In genomic region chr2:102294827-102295270, GRCm38 (mm10) we compare ENCODE assay signal across 9 mouse cellular contexts.
DNase-seq lines count a peak whose midpoint lies in the region; ATAC-seq and TF ChIP-seq lines count a peak whose summit lies in the region.
"Had no signal": no experiment of that assay in that cellular context is flagged by ENCODE, and none has a peak within 500 bp of the region (broad histone marks: within the 10 kb centered on the region; RNA-seq: fewer than 3 reads in every experiment).

No protein-coding gene starts in this region.

- no peak for TF ChIP-seq CTCF in midbrain, postnatal 0 days (IDR thresholded peaks at IDR 0.05)
- TF ChIP-seq CTCF in heart, postnatal 0 days (IDR thresholded peaks at IDR 0.05; ENCODE audit: low read depth), result no peak
- TF ChIP-seq CTCF in thymus, adult 2 months (IDR thresholded peaks at IDR 0.05; ENCODE audit: borderline replicate concordance, control insufficient read depth, extremely low read depth, insufficient read depth, low read length, poor library complexity), result no peak

- H3K9ac ChIP-seq in midbrain, postnatal 0 days (replicated peaks; ENCODE audit: low read length, poor library complexity, severe bottlenecking), result no peak overlapping the region
- no peak overlapping the region for H3K9ac ChIP-seq in heart, postnatal 0 days (replicated peaks; ENCODE audit: low read depth, low read length)

- no peaks in the 10 kb centered on the region for H3K9me3 ChIP-seq in midbrain, embryonic 10.5 days (replicated peaks)
- no peaks in the 10 kb centered on the region for H3K9me3 ChIP-seq in midbrain, postnatal 0 days (ENCODE audit: low read length)
- no peaks in the 10 kb centered on the region for H3K9me3 ChIP-seq in embryonic facial prominence, embryonic 10.5 days
- no peaks in the 10 kb centered on the region for H3K9me3 ChIP-seq in heart, postnatal 0 days (replicated peaks; ENCODE audit: control insufficient read depth, low read length)

- H3K36me3 ChIP-seq in midbrain, embryonic 10.5 days, result no peaks in the 10 kb centered on the region
- no peaks in the 10 kb centered on the region for H3K36me3 ChIP-seq in midbrain, postnatal 0 days (ENCODE audit: insufficient read depth, low read length)
- no peaks in the 10 kb centered on the region for H3K36me3 ChIP-seq in embryonic facial prominence, embryonic 10.5 days (replicated peaks)
- H3K36me3 ChIP-seq in heart, postnatal 0 days (replicated peaks; ENCODE audit: control insufficient read depth, insufficient read depth, low read length), result no peaks in the 10 kb centered on the region
- no peaks in the 10 kb centered on the region for H3K36me3 ChIP-seq in thymus, adult 2 months (ENCODE audit: control insufficient read depth, insufficient read depth, low read length)

- H3K4me3 ChIP-seq in midbrain, embryonic 10.5 days, result no peak overlapping the region
- H3K4me3 ChIP-seq in midbrain, postnatal 0 days (ENCODE audit: low read depth, low read length), result no peak overlapping the region
- no peak overlapping the region for H3K4me3 ChIP-seq in embryonic facial prominence, embryonic 10.5 days
- H3K4me3 ChIP-seq in heart, postnatal 0 days (ENCODE audit: low read depth, low read length), result no peak overlapping the region
- no peak overlapping the region for H3K4me3 ChIP-seq in thymus, adult 2 months (ENCODE audit: control insufficient read depth, insufficient read depth, low read length)

- H3K27me3 ChIP-seq in midbrain, embryonic 10.5 days (ENCODE audit: low read depth, poor library complexity, severe bottlenecking), result no peaks in the 10 kb centered on the region
- no peaks in the 10 kb centered on the region for H3K27me3 ChIP-seq in midbrain, postnatal 0 days (ENCODE audit: insufficient read depth, low read length)
- no peaks in the 10 kb centered on the region for H3K27me3 ChIP-seq in embryonic facial prominence, embryonic 10.5 days (replicated peaks; ENCODE audit: low read depth, poor library complexity, severe bottlenecking)
- no peaks in the 10 kb centered on the region for H3K27me3 ChIP-seq in heart, postnatal 0 days (ENCODE audit: control insufficient read depth, insufficient read depth, low read length)
- no peaks in the 10 kb centered on the region for H3K27me3 ChIP-seq in thymus, adult 2 months (ENCODE audit: control insufficient read depth, insufficient read depth, low read length)

- ATAC-seq in midbrain, postnatal 0 days (ENCODE audit: low FRiP score), result no peak
- ATAC-seq in heart, postnatal 0 days (ENCODE audit: insufficient read depth, low read depth), result peak; percentile 57; the same call in 1 of the 2 replicates
- peak; percentile 50; the same call in 1 of the 2 replicates for ATAC-seq in monocyte, adult 5-6 weeks (replicated peaks; ENCODE audit: insufficient number of reproducible peaks, low FRiP score, low TSS enrichment, poor library complexity, severe bottlenecking)
- ATAC-seq: forebrain, embryonic 16.5 days had no signal

- H3K27ac ChIP-seq in midbrain, embryonic 10.5 days (replicated peaks), result no peak overlapping the region
- H3K27ac ChIP-seq in midbrain, postnatal 0 days (ENCODE audit: low read depth, low read length), result no peak overlapping the region
- 0 out of 2 replicates have a peak overlapping the region, but pooled peaks have one; percentile 19 for H3K27ac ChIP-seq in embryonic facial prominence, embryonic 10.5 days (replicated peaks)
- no peak overlapping the region for H3K27ac ChIP-seq in heart, postnatal 0 days (ENCODE audit: low read depth)
- no peak overlapping the region for H3K27ac ChIP-seq in thymus, adult 2 months (ENCODE audit: control insufficient read depth, insufficient read depth, low read length)

- H3K4me1 ChIP-seq in midbrain, embryonic 10.5 days, result peaks cover 10% of the 10 kb centered on the region
- no peaks in the 10 kb centered on the region for H3K4me1 ChIP-seq in midbrain, postnatal 0 days (ENCODE audit: insufficient read depth, low read length)
- peaks cover 24% of the 10 kb centered on the region for H3K4me1 ChIP-seq in embryonic facial prominence, embryonic 10.5 days
- H3K4me1 ChIP-seq in heart, postnatal 0 days (ENCODE audit: control insufficient read depth, insufficient read depth), result peaks cover 8% of the 10 kb centered on the region; the same call in 1 of the 2 replicates
- peaks cover 4% of the 10 kb centered on the region for H3K4me1 ChIP-seq in thymus, adult 2 months (replicated peaks; ENCODE audit: control insufficient read depth, insufficient read depth, low read length)

- 39% methylated on average over 6 of the region's 6 CpGs for WGBS in midbrain, embryonic 10.5 days
- WGBS in midbrain, postnatal 0 days, result 23% methylated on average over 6 of the region's 6 CpGs
- WGBS in embryonic facial prominence, embryonic 10.5 days, result 23% methylated on average over 6 of the region's 6 CpGs
- WGBS in heart, postnatal 0 days, result 29% methylated on average over 6 of the region's 6 CpGs
- WGBS in thymus, adult 2 months, result 46% methylated on average over 6 of the region's 6 CpGs

- peak; percentile 18 for DNase-seq in midbrain, embryonic 10.5 days (ENCODE audit: low spot score)
- no peak for DNase-seq in midbrain, postnatal 0 days (ENCODE audit: low spot score)
- peak; percentile 47 for DNase-seq in embryonic facial prominence, embryonic 10.5 days (ENCODE audit: low spot score)
- DNase-seq in heart, postnatal 0 days (ENCODE audit: low spot score), result no peak
- DNase-seq in thymus, adult 2 months, result no peak
- no peak for DNase-seq in cerebellum, adult 8-10 months
- DNase-seq: lung, adult 2 months had no signal

- no peak overlapping the region for H3K4me2 ChIP-seq in midbrain, postnatal 0 days (ENCODE audit: low read depth, low read length, poor library complexity, severe bottlenecking)
- no peak overlapping the region for H3K4me2 ChIP-seq in heart, postnatal 0 days (ENCODE audit: low read depth, low read length)

- TF ChIP-seq EP300 in heart, postnatal 0 days (IDR thresholded peaks at IDR 0.05; ENCODE audit: low read depth), result no peak

- TF ChIP-seq POLR2A in thymus, adult 2 months (IDR thresholded peaks at IDR 0.05; ENCODE audit: control insufficient read depth, extremely low read depth, insufficient read depth, low read length, poor library complexity), result no peak

Comparison
In these comparisons a context has a peak if more than half of its experiments do, and no peak if none do; other contexts are left out.
1. DNase-seq: peak in midbrain, embryonic 10.5 days (single experiment) and embryonic facial prominence, embryonic 10.5 days (single experiment); none in midbrain, postnatal 0 days (single experiment), heart, postnatal 0 days (single experiment), thymus, adult 2 months (single experiment) and cerebellum, adult 8-10 months (single experiment).